Mouse (Mus musculus) olfactory bulb, adult 2 months (tissue): ENCODE data around the gene Ldha. TPM values are rescaled to one million over a fixed set of nuclear protein-coding genes. Genes with fewer than 3 reads are reported as not detected.

Experiments used
- H3K27ac ChIP-seq: fragments of 200-500 bp; 2 replicates; pipeline ENCODE4 v1.5.1; 2012; ENCODE audit warnings: low read depth, low read length; ENCODE audit not compliant: insufficient read depth
- H3K4me1 ChIP-seq: fragments of 200-500 bp; 2 replicates; pipeline ENCODE4 v1.6.1; 2012; ENCODE audit warnings: low read length; ENCODE audit not compliant: control insufficient read depth, insufficient read depth
- H3K4me3 ChIP-seq: fragments of 200-500 bp; 2 replicates; pipeline ENCODE4 v1.5.1; 2012; ENCODE audit warnings: mild to moderate bottlenecking, low read depth, low read length, moderate library complexity; ENCODE audit not compliant: insufficient read depth
- CTCF ChIP-seq: fragments of 200-500 bp; IDR thresholded peaks from 2 replicates; pipeline ENCODE4 v1.5.1; 2012; ENCODE audit warnings: low read depth, mild to moderate bottlenecking, low read length, moderate library complexity; ENCODE audit not compliant: insufficient read depth
- POLR2A ChIP-seq: fragments of 200-500 bp; IDR thresholded peaks from 2 replicates; pipeline ENCODE4 v1.6.1; 2012; ENCODE audit warnings: mild to moderate bottlenecking, low read depth, low read length, moderate library complexity; ENCODE audit not compliant: insufficient read depth
- whole genome bisulfite sequencing: fragments of 180-500 bp; shearing (Covaris S2); methylation state at CpG from one replicate; pipeline ENCODE4 v1.1.7; 2018; 5-methylcytosine and 5-hydroxymethylcytosine counted together
- polyA plus RNA-seq: library from polyadenylated mRNA; stranded (reverse); fragments of >200 nt; gene quantifications from 2 replicates; pipeline ENCODE4 v1.2.4, GENCODE M21; 2012; ENCODE audit warnings: low replicate concordance; ENCODE audit not compliant: missing spikeins, insufficient read depth, insufficient read length

The Ldha gene
- polyA plus RNA-seq, 1 experiment = not detected

- no peak overlapping the region for H3K4me3 ChIP-seq
- H3K4me1 ChIP-seq = peaks cover 14% of the 10 kb centered on the region
- no peak for TF ChIP-seq CTCF
- TF ChIP-seq POLR2A = no peak
- H3K27ac ChIP-seq = no peak overlapping the region
- 94% methylated on average over 5 of the region's 5 CpGs for whole genome bisulfite sequencing
Observed at GRCm38 (mm10) chr7:46836357-46836756, 4.9 kb upstream of the Ldha start.

- peaks cover 14% of the 10 kb centered on the region for H3K4me1 ChIP-seq
- WGBS = 78% methylated on average over 5 of the region's 5 CpGs
- no peak overlapping the region for H3K27ac ChIP-seq
- H3K4me3 ChIP-seq = no peak overlapping the region
- no peak for TF ChIP-seq POLR2A
- TF ChIP-seq CTCF = no peak
Observed at GRCm38 (mm10) chr7:46837073-46837472, 4.2 kb upstream of the Ldha start.

GRCm38 (mm10) chr7:46838104-46838671, 3.1 kb upstream of the Ldha start:
- H3K4me1 ChIP-seq = peaks cover 14% of the 10 kb centered on the region
- H3K4me3 ChIP-seq = no peak overlapping the region
- H3K27ac ChIP-seq = peak overlapping the region; percentile 69
- no peak for TF ChIP-seq POLR2A
- WGBS = 9% methylated on average over 9 of the region's 9 CpGs

GRCm38 (mm10) chr7:46838891-46839302, 2.4 kb upstream of the Ldha start:
- 8% methylated on average over 8 of the region's 8 CpGs for WGBS
- H3K4me3 ChIP-seq = no peak overlapping the region

GRCm38 (mm10) chr7:46839446-46839845, 1.8 kb upstream of the Ldha start:
- Histone ChIP-seq H3K4me1 (peaks cover 14% of the 10 kb centered on the region), H3K4me3 (no peak overlapping the region), H3K27ac (peak overlapping the region; percentile 10)
- no peak for TF ChIP-seq CTCF
- TF ChIP-seq POLR2A = no peak
- WGBS = 67% methylated on average over 7 of the region's 7 CpGs

More at GRCm38 (mm10) chr7:46838891-46839302, 2.4 kb upstream of the Ldha start:
- TF ChIP-seq POLR2A = no peak
- no peak for TF ChIP-seq CTCF
- peaks cover 14% of the 10 kb centered on the region for H3K4me1 ChIP-seq
- peak overlapping the region; percentile 69 for H3K27ac ChIP-seq

GRCm38 (mm10) chr7:46839861-46840260, 1.4 kb upstream of the Ldha start:
- no peak overlapping the region for H3K4me3 ChIP-seq
- H3K4me1 ChIP-seq = peaks cover 14% of the 10 kb centered on the region
- TF ChIP-seq POLR2A = no peak
- no peak for TF ChIP-seq CTCF
- WGBS = 89% methylated on average over 5 of the region's 5 CpGs
- no peak overlapping the region for H3K27ac ChIP-seq

- Histone ChIP-seq H3K27ac (no peak overlapping the region), H3K4me3 (no peak overlapping the region), H3K4me1 (peaks cover 17% of the 10 kb centered on the region)
- 68% methylated on average over 4 of the region's 4 CpGs for WGBS
- TF ChIP-seq CTCF (no peak), POLR2A (no peak)
Observed at GRCm38 (mm10) chr7:46840326-46840725, 949 bp upstream of the Ldha start.

- Histone ChIP-seq H3K27ac (no peak overlapping the region), H3K4me3 (no peak overlapping the region), H3K4me1 (peaks cover 27% of the 10 kb centered on the region)
- WGBS = 38% methylated on average over 5 of the region's 5 CpGs
- TF ChIP-seq POLR2A (no peak), CTCF (no peak)
Observed at GRCm38 (mm10) chr7:46842278-46842677, 1.0 kb downstream of the Ldha start.

GRCm38 (mm10) chr7:46843576-46843975, 2.3 kb downstream of the Ldha start:
- WGBS = 96% methylated on average over 4 of the region's 4 CpGs
- H3K4me3 ChIP-seq = no peak overlapping the region
- TF ChIP-seq POLR2A (no peak), CTCF (no peak)
- peaks cover 20% of the 10 kb centered on the region for H3K4me1 ChIP-seq
- no peak overlapping the region for H3K27ac ChIP-seq
